Mouse (Mus musculus) ES-E14 (cell line): ENCODE data around the gene Gm28308. TPM values are rescaled to one million over a fixed set of nuclear protein-coding genes. Genes with fewer than 3 reads are reported as not detected.

Experiments used
- DNase-seq: peaks from one replicate; pipeline ENCODE4 v3.0.0-alpha.2; 2013; ENCODE audit warnings: low read depth, low spot score
- H3K27ac ChIP-seq: 2 replicates; pipeline ENCODE4 v1.5.1; 2012; ENCODE audit warnings: low read depth, mild to moderate bottlenecking, low read length, moderate library complexity, mixed read lengths; ENCODE audit not compliant: poor library complexity, insufficient read depth, severe bottlenecking
- H3K36me3 ChIP-seq: 2 replicates; pipeline ENCODE4 v1.6.1; 2012; ENCODE audit warnings: mild to moderate bottlenecking, low read length, moderate library complexity, mixed read lengths; ENCODE audit not compliant: control insufficient read depth, poor library complexity, insufficient read depth, severe bottlenecking
- H3K4me1 ChIP-seq, 2 experiments: fragments of 150-350 bp in 1 of 2; sonication (generic) in 1 of 2; 2 replicates each; pipeline ENCODE4 v1.6.1; 2012; ENCODE audit warnings: low read length in 2 of 2, mild to moderate bottlenecking in 1 of 2, mixed read lengths in 1 of 2; ENCODE audit not compliant: control insufficient read depth in 2 of 2, insufficient read depth in 2 of 2, poor library complexity in 1 of 2
- H3K4me3 ChIP-seq, 2 experiments: fragments of 150-350 bp in 1 of 2; sonication (generic) in 1 of 2; 2 replicates each; pipeline ENCODE4 v1.5.1; 2012; ENCODE audit warnings: low read length in 2 of 2, low read depth in 1 of 2, mild to moderate bottlenecking in 1 of 2, mixed read lengths in 1 of 2; ENCODE audit not compliant: insufficient read depth in 1 of 2, poor library complexity in 1 of 2, severe bottlenecking in 1 of 2
- H3K9ac ChIP-seq: 2 replicates; pipeline ENCODE4 v1.6.1; 2012; ENCODE audit warnings: low read depth, mild to moderate bottlenecking, low read length, mixed read lengths; ENCODE audit not compliant: poor library complexity, insufficient read depth, severe bottlenecking
- H3K9me3 ChIP-seq: fragments of 150-350 bp; sonication (generic); 2 replicates; pipeline ENCODE4 v1.6.1; 2012; ENCODE audit warnings: low read depth, mild to moderate bottlenecking, low read length; ENCODE audit not compliant: control insufficient read depth, insufficient read depth
- CHD2 ChIP-seq: IDR thresholded peaks from 2 replicates; pipeline ENCODE4 v1.6.1; 2014; ENCODE audit warnings: mild to moderate bottlenecking, low read depth, low read length, inconsistent platforms
- HCFC1 ChIP-seq: IDR thresholded peaks from 2 replicates; pipeline ENCODE4 v1.6.1; 2012; ENCODE audit warnings: low read length, inconsistent platforms, borderline replicate concordance; ENCODE audit not compliant: insufficient read depth
- MAFK ChIP-seq: IDR thresholded peaks from 2 replicates; pipeline ENCODE4 v1.6.1; 2014; ENCODE audit warnings: mild to moderate bottlenecking, low read depth, low read length, inconsistent platforms; ENCODE audit not compliant: insufficient read depth
- ZC3H11A ChIP-seq: IDR thresholded peaks from 2 replicates; pipeline ENCODE4 v1.6.1; 2012; ENCODE audit warnings: low read depth, mild to moderate bottlenecking, inconsistent platforms, low read length, borderline replicate concordance
- ZNF384 ChIP-seq: IDR thresholded peaks from 2 replicates; pipeline ENCODE4 v1.6.1; 2012; ENCODE audit warnings: low read depth, low read length, inconsistent platforms
- in situ Hi-C, 2 experiments: fragments of 600-800 bp; cut with MboI; formaldehyde crosslinking; loops; one replicate each; pipeline ENCODE4 v1.15.1; 2025; ENCODE audit warnings: low sequenced_read_pairs in 2 of 2, inconsistent platforms in 1 of 2; ENCODE audit not compliant: unreplicated experiment in 2 of 2
- total RNA-seq: library from RNA; depleted of rRNA; stranded (reverse); fragments of 300-350 nt; gene quantifications from 2 replicates; pipeline ENCODE4 v1.2.3, GENCODE M21; 2012

Gm28308 gene
- total RNA-seq, 1 experiment: 0.31 TPM

DNA sequence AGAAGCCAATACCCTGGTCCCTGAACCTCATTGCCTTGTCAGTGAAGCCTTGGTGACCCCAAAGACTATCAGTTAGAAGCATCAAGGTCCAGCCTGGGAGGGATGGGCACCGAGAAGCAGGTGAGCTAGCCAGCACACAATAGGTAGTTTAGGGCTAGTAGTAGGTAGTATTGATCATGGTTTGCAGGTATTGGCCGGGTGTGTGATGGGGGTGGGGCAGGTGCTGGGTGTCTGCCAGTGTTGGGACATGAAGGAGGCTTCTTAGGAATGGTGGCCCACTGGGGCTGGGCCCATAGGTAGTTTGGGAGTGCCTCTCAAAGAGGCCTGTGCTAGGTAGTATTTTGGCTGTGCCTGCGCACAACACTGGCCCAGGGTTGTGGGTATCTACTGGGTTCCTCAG, 1.9 kb upstream of the Gm28308 start:
- TF ChIP-seq ZC3H11A (no peak), CHD2 (no peak), HCFC1 (no peak), MAFK (no peak), ZNF384 (no peak)
- Histone ChIP-seq H3K36me3 (no peaks in the 10 kb centered on the region), H3K9me3 (no peaks in the 10 kb centered on the region), H3K4me1 (peaks cover 0 to 4% of the 10 kb centered on the region in 2 experiments; a peak in 1 of 4 replicates), H3K27ac (no peak overlapping the region), H3K9ac (no peak overlapping the region), H3K4me3 (no peak overlapping the region)
- in situ Hi-C loops: loop anchor here (5.0 to 25.0 kb wide), 2 partner anchors 603 to 1043 kb away; no protein-coding TSS in a partner anchor
- no peak for DNase-seq

- TF ChIP-seq HCFC1 (no peak), MAFK (no peak), ZNF384 (no peak), CHD2 (no peak), ZC3H11A (no peak)
- in situ Hi-C loops: loop anchor here in 1 of 2 experiments (25.0 kb wide), 1 partner anchor 602 kb away; no protein-coding TSS in a partner anchor
- Histone ChIP-seq H3K36me3 (no peaks in the 10 kb centered on the region), H3K9ac (no peak overlapping the region), H3K9me3 (no peaks in the 10 kb centered on the region), H3K4me1 (peaks cover 0 to 4% of the 10 kb centered on the region in 2 experiments; a peak in 1 of 4 replicates), H3K4me3 (no peak overlapping the region), H3K27ac (no peak overlapping the region)
- DNase-seq: no peak
Measured at GRCm38 (mm10) chr6:52214271-52214670, 1.1 kb upstream of the Gm28308 start.

- DNase-seq: no peak
- peaks cover 0 to 4% of the 10 kb centered on the region in 2 experiments; a peak in 1 of 4 replicates for H3K4me1 ChIP-seq
- no peaks in the 10 kb centered on the region for H3K9me3 ChIP-seq
- TF ChIP-seq ZNF384 (no peak), MAFK (no peak), ZC3H11A (no peak), CHD2 (no peak), HCFC1 (no peak)
- no peak overlapping the region for H3K27ac ChIP-seq
- H3K4me3 ChIP-seq: no peak overlapping the region
- no peaks in the 10 kb centered on the region for H3K36me3 ChIP-seq
- in situ Hi-C loops: loop anchor here in 1 of 2 experiments (25.0 kb wide), 1 partner anchor 600 kb away; no protein-coding TSS in a partner anchor
- no peak overlapping the region for H3K9ac ChIP-seq
Measured at GRCm38 (mm10) chr6:52212556-52213118, 502 bp downstream of the Gm28308 start.

DNA sequence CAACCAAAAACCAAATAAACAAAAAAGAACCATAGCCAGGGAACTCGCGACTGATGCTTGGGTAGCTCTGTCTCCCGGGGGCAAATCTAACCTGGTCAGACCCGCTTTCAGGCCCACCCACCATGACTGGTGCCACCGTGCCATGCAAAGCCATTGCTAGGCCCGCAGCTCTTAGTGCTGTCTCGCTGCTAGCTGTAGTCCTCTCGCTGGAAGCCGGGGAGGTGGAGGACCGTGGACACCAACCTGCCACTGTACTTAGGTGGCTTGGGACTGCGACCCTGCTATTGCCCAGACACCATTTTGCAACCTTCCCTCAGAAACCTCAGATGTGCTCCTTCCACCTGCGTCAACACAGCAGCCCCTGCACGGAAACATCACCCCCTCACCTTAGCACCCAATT, 1.2 kb downstream of the Gm28308 start:
- H3K9ac ChIP-seq: no peak overlapping the region
- no peak for DNase-seq

More for the DNA sequence above, 1.2 kb downstream of the Gm28308 start:
- H3K4me3 ChIP-seq: no peak overlapping the region
- TF ChIP-seq ZC3H11A: no peak
- no peak for TF ChIP-seq CHD2
- no peak for TF ChIP-seq HCFC1
- no peak for TF ChIP-seq MAFK
- no peaks in the 10 kb centered on the region for H3K36me3 ChIP-seq
- in situ Hi-C loops: loop anchor here in 1 of 2 experiments (25.0 kb wide), 1 partner anchor 600 kb away; no protein-coding TSS in a partner anchor
- peaks cover 0 to 4% of the 10 kb centered on the region in 2 experiments; a peak in 1 of 4 replicates for H3K4me1 ChIP-seq
- H3K9me3 ChIP-seq: no peaks in the 10 kb centered on the region
- no peak overlapping the region for H3K27ac ChIP-seq
